Mouse (Mus musculus) embryonic fibroblast, embryonic 13.5 days (primary cell): Measurements from ENCODE around the gene Snap47.

Experiments
- CTCF ChIP-seq: IDR thresholded peaks from 2 replicates; pipeline ENCODE4 v1.5.1; 2011; ENCODE audit warnings: mild to moderate bottlenecking, control low read depth, low read length, moderate library complexity, borderline replicate concordance; ENCODE audit not compliant: insufficient read depth
- POLR2A ChIP-seq: IDR thresholded peaks from 2 replicates; pipeline ENCODE4 v1.6.1; 2011; ENCODE audit warnings: low read depth, mild to moderate bottlenecking, control low read depth, low read length, moderate library complexity

GRCm38 (mm10) chr11:59429959-59430358 lies 21.0 kb downstream of the Snap47 start:
- TF ChIP-seq CTCF = no peak
- no peak for TF ChIP-seq POLR2A
